Mouse (Mus musculus): ENCODE measurements around the gene Tbk1.

The Tbk1 gene

DNA sequence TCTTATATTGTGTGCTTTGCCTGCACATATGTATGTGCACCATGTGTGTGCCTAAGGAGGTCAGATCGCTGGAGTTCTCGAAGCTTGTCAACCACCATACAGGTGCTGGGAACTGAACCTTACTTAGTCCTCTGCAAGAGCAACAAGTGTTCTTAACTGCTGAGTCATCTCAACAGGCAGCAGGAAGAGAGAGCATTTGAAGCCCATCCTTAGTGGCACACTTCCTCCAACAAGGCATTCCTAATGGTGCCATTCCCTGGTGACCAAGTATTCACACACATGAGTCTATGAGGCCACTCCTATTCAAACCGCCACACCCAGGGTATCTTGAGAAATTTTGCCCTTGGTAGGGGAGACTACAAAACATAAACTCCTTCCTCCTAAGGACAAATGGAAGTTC is 44.4 kb downstream of the Tbk1 start:
- DNase-seq (ENCODE audit: low spot score in 2 of 2), result no peak

DNA sequence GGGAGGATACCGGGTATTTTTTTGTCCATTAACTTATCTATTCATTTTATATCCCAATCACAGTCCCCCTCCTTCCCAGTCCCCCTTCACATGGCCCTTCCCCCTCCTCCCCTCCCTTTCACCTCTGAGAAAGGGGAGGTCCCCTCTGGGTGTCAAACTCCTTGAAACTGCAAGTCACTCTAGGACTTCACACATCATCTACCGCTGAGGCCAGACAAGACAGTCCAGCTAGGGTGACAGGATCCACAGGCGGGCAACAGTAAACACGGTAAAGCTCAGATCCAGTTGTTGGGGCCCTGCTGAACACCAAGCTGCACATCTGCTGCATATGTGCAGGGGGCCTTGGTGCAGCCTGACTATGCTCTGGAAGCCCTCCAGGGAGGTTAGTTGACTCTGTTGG is 51.6 kb downstream of the Tbk1 start:
- DNase-seq (ENCODE audit: low spot score in 2 of 2), result no peak

DNA sequence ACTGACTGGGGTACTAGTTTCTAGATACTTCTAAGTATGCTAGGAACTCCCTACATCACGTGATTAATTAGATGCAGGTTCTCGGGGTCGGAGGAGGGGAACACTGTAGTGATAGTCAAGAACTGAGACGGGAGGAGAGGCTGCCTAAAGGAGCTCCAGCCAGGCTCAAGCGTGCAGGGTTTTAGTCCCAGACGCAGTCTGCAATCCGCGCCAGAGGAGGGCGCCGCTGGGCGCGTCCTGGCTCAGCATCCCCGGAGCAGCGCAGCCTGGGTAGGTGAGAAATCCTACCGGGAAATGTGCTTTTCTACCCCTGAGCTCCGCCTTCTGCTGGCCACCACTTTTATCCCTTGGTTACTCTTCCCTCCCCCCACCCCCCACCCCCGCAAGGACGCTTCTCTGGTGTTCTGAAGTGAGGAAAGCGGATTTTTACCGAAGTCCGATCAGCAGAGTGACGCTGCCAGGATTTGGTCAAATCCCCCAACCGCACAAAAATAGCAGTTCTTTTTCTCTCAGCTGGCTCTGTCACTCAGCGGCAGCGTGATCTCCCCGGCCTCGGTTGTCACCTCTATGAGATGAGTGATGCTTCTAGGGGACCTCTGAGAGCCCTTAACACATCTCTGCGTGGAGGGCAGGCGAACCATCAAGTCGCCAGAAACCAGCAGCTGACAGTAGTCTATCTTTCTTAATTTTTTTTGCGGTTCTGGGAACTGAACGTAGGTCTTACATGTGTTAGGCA is 53.3 kb downstream of the Tbk1 start:
- DNase-seq (ENCODE audit: low spot score in 2 of 2), result peak; percentile 29 to 77

DNA sequence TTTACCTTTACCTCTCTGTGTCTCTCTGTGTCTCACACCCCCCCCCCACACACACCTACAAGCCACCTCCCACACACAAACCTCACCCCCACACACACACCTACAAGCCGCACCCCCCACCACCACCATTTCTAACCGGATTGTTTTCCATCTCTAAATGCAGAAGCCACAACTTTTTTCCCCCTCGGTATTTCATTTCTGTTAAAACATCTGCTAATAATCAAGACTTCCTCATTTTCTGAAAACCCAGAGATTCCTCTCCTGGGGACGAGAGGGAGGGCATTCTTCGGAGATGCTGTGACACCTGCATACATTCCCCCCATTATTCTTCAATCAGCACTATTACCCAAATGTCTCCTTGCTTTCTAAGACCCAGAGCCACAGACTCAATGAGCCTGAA is 55.0 kb downstream of the Tbk1 start:
- no peak for DNase-seq (ENCODE audit: low spot score in 2 of 2)

DNA sequence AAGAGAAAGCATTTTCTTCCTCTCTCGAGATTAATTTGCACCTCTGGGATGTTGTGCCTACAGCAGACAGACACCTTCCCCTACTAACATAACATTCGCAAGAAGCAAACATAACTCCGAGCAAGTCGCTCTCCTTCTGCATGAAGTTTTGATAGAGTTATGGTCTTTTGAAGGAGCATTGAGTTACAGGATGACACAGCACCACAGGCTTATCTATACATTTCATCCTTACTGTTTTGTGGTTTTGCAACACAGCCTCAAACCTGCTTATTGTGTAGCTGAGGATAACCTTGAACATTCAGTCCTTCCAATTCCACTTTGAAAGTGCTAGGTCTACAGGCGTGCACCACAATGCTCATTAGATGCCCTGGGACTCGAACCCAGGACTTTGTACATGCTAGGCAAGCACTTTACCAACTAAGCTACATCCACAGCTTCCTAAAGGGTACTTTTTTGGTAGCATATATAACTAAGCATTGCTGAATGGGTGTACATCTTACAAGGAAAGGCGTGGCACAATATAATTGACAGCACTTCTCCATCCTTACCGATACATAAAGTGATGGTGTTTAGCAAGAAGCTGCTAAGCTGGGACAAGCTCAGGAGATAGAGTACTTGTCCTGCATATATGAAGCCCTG is 56.1 kb downstream of the Tbk1 start:
- DNase-seq (ENCODE audit: low spot score in 2 of 2), result no peak

DNA sequence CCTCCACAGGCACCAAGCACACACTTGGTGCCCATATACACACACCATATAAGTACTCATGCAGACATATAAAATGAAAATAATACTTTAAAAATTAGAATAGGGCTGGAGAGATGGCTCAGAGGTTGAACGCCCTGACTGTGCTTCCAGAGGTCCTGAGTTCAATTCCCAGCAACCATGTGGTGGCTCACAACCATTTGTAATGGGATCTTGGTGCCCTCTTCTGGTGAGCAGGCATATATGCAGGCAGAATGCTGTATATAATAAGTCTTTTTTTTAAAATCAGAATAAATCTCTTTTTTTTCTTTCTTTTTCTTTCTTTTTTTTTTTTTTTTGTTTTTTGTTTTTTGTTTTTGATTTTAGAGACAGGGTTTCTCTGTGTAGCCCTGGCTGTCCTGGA is 57.3 kb downstream of the Tbk1 start:
- no peak for DNase-seq (ENCODE audit: low spot score in 2 of 2)

DNA sequence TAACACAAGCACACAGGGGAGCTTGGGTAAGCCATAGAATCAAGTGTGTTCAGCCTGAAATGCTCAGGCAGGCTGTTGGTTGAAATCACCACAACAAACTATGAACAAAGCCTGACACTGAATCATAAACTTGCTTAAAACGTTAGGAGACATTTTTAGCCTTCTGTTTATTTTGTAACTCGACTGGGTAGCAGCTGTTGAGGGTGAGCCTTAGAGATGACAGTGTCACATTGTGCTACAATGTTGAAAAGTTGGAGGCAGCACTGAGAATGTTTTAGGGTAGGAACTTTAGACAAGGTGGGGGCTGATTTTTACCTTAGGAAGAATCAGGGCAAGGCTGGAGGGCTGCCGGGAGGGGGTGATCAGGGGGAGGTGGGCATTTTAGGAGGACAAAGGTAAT is 58.1 kb downstream of the Tbk1 start:
- no peak for DNase-seq (ENCODE audit: low spot score in 2 of 2)

DNA sequence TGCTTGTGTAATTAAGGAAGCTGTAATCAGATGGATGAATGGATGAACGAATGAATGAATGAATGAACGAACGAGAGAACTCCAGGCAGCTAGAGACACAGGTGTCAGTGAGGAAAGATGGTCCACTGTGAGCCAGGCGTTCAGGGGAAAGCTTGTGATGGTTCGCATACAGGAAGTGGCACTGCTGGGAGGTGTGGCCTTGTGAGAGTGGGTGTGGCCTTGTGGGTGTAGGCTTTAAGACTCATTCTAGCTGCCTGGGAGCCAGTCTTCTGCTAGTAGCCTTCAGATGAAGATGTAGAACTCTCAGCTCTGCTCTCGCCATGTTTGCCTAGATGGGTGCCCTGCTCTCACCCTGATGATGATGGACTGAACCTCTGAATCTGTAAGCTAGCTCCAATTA is 59.5 kb downstream of the Tbk1 start:
- no peak for DNase-seq (ENCODE audit: low spot score in 2 of 2)

DNA sequence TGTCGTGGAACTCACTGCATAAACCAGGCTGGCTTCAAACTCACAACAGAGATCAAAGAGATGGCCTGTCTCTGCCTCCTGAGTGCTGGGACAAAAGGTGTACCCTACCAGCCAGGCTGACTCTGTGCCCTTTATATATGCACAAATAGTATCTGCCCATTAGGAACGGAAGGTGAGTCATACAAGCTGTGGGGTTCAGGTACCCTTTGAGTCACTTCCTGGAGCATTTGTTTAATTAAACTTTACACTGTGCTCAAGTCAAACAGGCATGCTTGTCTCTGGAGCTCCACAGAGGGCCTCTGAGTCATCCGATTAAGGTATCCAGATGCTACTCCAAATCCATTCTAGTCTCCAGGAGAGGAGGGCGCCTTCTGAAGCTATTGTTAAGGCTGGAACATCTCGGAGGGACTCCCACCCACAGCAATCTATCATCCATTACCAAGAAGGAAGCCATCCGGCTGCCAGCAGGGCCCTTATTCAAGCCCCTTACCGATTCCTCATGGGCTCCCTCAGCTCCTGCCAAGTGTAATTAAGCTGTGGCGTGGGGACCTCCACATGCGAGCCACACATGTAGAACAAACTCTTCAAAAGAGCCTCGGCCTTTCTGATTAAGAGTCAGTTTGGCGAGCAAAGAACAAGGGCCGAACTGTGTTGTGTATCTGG is 65.5 kb downstream of the Tbk1 start:
- no peak for DNase-seq (ENCODE audit: low spot score in 2 of 2)

DNA sequence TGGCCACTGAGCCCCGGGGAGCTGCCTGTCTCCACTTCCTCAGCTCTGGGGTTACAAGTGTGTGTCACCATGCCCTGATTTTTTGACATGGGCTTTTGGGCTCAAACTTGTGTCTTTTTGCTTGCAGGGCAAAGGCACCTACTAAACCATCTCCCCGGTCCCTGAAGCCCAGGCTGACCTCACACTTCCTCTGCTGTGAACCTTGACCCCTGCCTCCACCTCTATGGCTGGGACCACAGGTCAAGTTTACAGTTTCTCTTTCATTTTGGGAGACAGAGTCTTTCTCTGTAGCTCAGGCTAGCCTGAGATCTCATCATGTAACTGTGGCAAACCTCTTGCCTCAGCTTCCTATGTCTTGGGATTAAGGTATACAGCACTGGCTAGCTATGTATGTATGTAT is 66.9 kb downstream of the Tbk1 start:
- no peak for DNase-seq (ENCODE audit: low spot score in 2 of 2)

DNA sequence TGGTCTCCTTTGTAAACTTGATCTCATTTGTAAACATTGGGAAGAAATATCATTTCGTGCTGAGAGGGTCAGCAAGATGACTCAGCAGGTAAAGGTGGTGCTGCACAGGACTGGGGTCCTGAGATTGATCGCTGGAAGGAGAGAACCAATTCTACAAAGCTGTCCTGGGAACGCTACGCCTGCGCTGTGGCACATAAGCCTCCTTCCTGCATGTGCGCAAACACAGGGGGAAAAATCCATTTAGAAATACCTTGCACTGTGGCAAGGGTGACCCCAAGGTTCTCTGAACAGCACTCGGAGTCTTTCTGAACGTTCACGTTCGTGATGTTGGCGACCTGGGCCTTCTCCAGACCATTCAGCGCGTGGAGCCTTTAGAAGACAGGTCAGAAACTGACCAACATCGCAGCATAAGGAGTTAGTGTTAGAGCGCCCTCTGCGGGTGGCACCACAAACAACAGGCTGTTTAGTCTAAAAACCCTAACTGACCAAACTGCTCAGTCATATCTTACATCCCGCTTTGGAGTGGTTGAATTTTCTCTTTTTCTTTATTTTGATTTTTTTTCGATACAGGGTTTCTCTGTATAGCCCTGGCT is 70.5 kb downstream of the Tbk1 start:
- DNase-seq (ENCODE audit: low spot score in 2 of 2), result peak; percentile 80 to 95

DNA sequence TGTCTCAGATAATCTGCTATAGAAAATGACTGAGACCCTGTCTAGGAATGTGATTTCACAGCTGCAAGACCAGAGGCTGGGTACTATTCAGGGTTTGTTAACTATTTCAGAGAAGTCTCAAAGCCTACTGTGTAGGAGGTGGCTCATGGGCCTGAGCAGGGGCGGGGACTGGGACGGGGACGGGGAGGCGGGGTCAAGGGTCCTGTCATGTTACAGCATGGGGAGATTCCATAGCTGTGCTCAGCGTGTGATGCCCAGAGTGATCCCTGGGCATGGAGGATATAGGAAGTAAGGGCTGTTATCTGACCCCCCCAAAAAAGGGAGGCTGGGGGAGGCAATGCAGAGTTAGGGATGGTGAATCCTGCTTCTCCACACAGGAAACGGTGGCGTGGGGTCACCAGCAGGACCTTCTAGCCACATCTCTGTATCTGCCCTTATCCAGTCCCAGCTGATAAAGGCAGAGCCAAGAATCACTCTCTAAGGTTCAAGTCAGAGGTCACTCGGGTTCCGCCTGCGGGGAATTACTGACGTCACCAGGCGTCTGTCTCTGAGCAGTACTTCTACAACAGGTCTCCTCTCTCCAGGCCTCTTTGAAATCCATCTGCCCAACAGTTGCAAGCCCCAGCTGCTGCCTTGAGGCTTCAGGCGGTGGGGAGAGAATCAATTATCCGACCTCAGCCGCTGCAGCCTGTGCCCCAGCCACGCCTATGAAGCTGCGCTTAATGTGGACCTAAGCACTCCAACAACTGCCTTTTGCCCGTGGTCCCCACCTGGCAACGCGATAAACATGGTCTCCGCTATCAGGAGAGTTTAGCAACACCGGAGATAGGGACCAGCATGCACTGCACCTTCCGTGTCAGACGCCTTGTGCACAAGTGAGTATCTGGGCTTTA is 76.6 kb downstream of the Tbk1 start:
- DNase-seq (ENCODE audit: low spot score in 2 of 2), result no peak

DNA sequence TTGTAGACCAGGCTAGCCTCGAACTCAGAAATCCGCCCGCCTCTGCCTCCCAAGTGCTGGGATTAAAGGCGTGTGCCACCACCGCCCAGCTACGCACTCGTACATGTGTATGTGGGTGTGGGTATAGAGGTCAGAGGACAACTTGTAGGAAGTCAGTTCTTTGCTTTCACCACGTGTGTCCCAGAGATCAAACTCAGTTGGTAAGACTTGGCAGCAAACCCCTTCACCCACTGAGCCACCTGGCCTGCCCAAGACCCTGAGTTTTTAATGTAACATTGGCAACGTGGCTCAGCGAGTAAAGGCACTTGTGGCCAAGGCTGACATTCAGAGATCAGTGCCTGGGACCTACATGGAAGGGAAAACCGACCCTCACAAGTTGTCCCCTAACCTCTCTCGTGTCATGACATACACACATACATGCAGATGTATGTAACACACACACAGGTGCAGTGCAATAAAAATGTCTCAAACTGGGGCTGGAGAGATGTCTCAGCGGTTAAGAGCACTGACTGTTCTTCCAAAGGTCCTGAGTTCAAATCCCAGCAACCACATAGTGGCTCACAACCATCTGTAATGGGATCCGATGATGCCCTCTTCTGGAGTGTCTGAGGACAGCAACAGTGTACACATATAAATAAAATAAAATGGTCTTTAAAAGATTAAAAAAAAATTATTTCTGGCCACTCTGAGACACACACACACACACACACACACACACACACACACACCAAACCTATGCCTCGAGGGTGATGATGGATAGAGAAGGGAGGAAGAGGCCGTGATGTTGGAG is 78.6 kb downstream of the Tbk1 start:
- DNase-seq (ENCODE audit: low spot score in 2 of 2), result no peak

DNA sequence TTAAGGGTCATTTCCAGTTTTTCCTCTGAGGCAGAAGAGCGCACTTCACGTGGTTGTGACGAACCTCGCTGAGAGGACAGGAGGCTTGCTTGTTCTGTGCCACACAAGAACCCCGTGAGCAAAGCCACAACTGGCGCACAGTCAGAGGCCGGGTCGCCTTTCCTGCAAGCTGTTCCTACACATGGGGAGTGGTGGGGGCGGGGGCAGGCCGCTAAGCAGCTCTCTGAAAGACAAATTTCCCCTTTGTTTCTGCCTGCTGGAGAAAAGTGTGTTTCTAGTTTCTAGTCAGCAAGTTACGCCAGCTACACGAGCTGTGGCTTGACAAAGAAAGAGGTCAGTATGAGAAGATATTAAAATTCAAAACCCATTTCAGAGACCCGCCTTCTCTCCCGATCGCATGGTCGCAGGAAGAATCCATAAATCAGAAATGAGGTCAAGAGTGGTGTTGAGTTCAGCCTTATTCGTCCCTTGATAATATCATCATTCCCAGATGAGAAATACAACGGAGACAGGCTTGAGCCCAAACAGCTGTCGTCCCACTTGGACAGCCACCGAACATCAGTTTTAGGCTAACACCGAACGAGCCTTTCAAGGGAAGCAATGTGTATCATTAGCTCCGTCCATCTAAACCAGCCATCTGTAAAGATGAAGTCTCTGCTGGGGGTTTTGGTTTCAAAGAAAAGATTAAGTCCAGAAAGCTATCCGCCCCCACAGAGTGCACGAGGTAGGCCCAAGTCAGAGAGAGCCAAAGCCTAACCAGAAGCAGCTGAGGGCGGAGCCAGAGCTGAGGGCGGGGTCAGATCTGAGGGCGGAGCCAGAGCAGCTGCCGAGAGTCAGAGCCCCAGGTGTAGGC is 79.6 kb downstream of the Tbk1 start:
- peak; percentile 88 to 89 for DNase-seq (ENCODE audit: low spot score in 2 of 2)

DNA sequence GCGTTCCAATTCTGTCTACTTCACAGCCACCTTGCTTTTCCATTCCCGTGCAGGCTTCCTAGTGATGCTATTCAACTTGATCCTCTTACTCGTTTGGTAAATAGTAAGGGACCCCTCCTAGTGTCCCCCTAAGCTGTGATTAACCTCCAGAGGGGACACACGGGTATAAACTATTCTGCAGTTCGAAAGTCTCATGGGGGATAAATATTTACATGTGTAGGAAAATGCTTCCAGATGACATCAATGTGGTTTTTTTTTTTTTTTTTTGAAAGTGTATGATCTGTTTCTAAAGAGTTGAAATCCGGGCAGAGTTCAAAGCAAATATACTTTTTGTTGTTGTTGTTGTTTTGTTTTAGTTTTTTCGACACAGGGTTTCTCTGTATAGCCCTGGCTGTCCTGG is 80.7 kb downstream of the Tbk1 start:
- DNase-seq (ENCODE audit: low spot score in 2 of 2), result no peak

DNA sequence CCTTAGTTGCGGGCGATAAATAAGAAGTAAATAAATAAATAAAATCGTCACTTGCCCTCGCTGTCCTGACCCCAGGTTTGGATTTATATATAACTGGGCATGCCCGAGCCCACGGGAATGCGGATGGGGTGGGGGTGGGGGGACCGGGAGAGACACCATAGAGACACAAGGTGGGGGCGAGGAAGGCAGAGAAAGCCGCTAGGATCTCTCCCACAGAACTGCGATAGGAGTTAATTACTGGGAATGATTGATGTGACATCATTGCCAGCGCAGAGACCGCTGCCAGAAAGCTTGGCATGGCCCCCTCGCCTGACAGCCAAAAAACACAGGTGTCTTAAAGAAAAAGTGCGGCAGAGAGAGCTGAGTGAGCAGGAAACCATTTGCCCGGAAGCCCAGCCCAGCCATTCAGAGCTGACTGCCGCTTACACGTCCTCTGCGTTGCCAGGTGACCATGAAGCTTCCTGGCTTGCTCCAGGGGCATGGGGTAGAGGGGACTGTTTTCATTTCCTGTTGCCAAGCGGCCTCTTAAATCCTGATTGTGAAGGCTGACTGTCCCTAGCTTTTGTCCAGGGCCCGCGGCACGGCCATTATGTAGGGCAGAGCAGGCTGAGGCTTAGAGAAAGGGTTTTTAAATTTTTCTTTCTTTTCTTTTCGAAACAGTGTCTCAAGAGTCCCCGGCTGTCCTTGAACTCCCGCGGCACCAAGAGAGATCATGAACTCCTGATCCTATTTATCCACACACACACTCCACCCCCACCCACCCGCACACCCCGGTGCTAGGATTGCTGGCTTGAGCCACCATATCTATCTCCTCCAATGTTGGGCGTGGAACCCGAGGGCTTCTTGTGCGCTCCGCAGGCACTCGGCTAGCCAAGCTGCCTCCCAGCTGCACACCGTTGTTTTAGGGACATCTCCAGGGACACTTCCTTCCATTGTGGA is 81.3 kb downstream of the Tbk1 start:
- DNase-seq (ENCODE audit: low spot score in 2 of 2), result peak; percentile 65 to 80

DNA sequence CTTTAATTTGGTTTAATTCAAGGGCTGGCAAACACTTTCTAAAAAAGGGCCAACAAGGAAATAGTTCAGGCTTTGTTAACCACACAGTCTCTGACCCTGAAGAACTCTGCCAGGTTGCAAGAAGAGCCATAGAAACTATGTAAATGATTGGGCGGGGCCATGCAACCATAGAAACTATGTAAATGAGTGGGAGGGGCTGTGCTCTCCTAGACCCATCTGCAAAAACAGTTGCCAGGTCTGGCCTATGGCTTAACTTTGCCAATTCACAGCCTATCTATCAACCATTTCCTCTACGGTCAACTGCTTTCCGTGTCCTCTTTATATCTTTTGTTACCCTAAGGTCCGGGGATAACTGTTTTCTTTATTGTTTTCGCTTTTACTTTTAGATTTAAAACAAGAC is 85.4 kb downstream of the Tbk1 start:
- peak in 1 of 2 experiments; percentile 53 for DNase-seq (ENCODE audit: low spot score in 2 of 2)

DNA sequence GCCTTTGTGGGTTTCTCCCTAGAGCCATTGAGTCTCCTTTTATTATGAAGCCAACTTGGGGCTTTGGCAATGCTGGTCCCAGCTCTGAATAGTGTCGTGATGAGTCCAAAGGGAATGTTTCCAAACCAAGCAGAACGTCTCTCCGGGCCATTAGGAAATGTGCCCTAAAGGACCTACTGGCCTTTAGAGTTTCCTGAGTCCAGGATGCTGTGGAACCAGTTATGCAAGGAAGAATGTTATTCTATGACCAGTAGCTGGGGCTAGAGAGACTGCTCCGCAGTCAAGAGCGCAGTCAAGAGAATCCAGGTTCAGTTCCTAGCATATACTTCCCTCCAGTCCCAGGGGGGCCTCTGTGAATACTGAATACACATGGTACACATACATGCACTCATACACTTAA is 86.6 kb downstream of the Tbk1 start:
- DNase-seq (ENCODE audit: low spot score in 2 of 2), result no peak

DNA sequence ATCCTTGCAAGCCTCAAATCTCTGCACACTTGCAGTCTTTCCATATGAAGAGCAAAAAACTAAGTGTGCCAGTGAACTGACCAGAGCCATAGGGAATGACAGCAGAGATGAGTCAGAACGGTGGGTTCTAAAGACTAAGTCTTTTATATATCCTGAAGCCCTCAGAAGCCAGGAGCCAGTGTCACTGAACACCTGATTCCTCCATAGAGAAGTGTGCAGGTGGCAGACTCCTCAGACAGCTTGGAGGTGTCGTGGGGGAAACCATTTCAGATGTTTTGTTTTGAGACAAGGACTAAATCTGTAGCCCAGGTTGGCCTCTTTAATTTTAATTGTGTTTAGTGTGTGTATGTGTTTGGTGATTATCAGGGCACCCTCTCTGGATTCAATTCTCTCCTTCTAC is 87.5 kb downstream of the Tbk1 start:
- no peak for DNase-seq (ENCODE audit: low spot score in 2 of 2)
